Mouse (Mus musculus): ENCODE data around the gene Mapk3.

DNA sequence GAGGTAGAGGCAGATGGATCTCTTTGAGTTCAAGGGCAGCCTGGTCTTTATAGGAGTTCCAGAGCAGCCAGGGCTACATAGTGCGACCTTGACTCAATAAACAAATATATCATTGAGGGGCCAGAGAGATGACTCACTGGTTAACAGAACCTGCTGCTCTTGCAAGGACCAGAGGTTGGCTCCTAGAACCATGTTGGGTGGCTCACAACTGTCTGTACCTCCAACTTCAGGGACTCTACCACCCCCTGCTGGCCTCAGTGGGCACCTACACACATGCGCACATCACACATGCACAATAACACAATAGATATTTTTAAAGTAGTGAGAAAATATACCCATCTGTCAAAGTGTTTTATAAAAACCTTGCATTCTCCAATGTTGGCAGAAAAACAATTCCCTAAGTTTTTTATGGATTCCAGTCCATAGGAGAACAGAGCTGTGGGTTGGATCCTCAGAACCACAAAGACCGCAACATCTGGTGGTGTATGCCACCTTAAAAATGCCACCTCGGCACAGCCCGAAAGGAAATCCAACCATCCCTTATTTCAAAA, 40.5 kb upstream of the Mapk3 start:
- TF ChIP-seq CTCF (IDR thresholded peaks at IDR 0.05; ENCODE audit: low read depth): no peak
- TF ChIP-seq EP300 (IDR thresholded peaks at IDR 0.05; ENCODE audit: low read depth): no peak
